Mouse (Mus musculus): ENCODE results near the gene Naa38.
"Not testable (repeated sequence)": the region's sequence is repeated elsewhere in the genome, so short reads cannot be mapped to it uniquely, and the experiment has no call there.

The Naa38 gene

GRCm38 (mm10) chr11:69395235-69395633 lies at the start of gene Naa38, which contains the start of gene Cyb5d1:
Gene Naa38 (plus strand): TSS chr11:69395487.
Gene Cyb5d1 (minus strand): TSS chr11:69395631.
- DNase-seq (ENCODE audit: low read depth, low spot score) = not testable (repeated sequence)

- no peak for DNase-seq (ENCODE audit: low read depth, low spot score)
Measured at GRCm38 (mm10) chr11:69346441-69346840, 48.8 kb upstream of the Naa38 start.

GRCm38 (mm10) chr11:69356544-69356943 lies 38.7 kb upstream of the Naa38 start:
- no peak for DNase-seq (ENCODE audit: low read depth, low spot score)

GRCm38 (mm10) chr11:69357690-69358089 lies 37.6 kb upstream of the Naa38 start:
- DNase-seq (ENCODE audit: low read depth, low spot score) = no peak

- no peak for DNase-seq (ENCODE audit: low read depth, low spot score)
Measured at GRCm38 (mm10) chr11:69362021-69362420, 33.3 kb upstream of the Naa38 start.

GRCm38 (mm10) chr11:69362479-69362878 lies 32.8 kb upstream of the Naa38 start:
- no peak for DNase-seq (ENCODE audit: low read depth, low spot score)

- DNase-seq (ENCODE audit: low read depth, low spot score) = no peak
Measured at GRCm38 (mm10) chr11:69364376-69364775, 30.9 kb upstream of the Naa38 start.

- DNase-seq (ENCODE audit: low read depth, low spot score) = no peak
Measured at GRCm38 (mm10) chr11:69364910-69365309, 30.4 kb upstream of the Naa38 start.

GRCm38 (mm10) chr11:69365722-69366121 lies 29.6 kb upstream of the Naa38 start:
- no peak for DNase-seq (ENCODE audit: low read depth, low spot score)

GRCm38 (mm10) chr11:69366157-69366854 lies 29.0 kb upstream of the Naa38 start:
- DNase-seq (ENCODE audit: low read depth, low spot score) = no peak

- no peak for DNase-seq (ENCODE audit: low read depth, low spot score)
Measured at GRCm38 (mm10) chr11:69366855-69367615, 28.3 kb upstream of the Naa38 start.

GRCm38 (mm10) chr11:69367616-69368355 lies 27.5 kb upstream of the Naa38 start:
- no peak for DNase-seq (ENCODE audit: low read depth, low spot score)

- DNase-seq (ENCODE audit: low read depth, low spot score) = no peak
Measured at GRCm38 (mm10) chr11:69368356-69369214, 26.7 kb upstream of the Naa38 start.

- DNase-seq (ENCODE audit: low read depth, low spot score) = no peak
Measured at GRCm38 (mm10) chr11:69369215-69369989, 25.9 kb upstream of the Naa38 start, which contains the start of gene Chd3. Gene Chd3 (minus strand): TSS chr11:69369406.

- DNase-seq (ENCODE audit: low read depth, low spot score) = no peak
Measured at GRCm38 (mm10) chr11:69369990-69370816, 25.1 kb upstream of the Naa38 start.

- DNase-seq (ENCODE audit: low read depth, low spot score) = no peak
Measured at GRCm38 (mm10) chr11:69370817-69371215, 24.5 kb upstream of the Naa38 start.

GRCm38 (mm10) chr11:69371601-69372000 lies 23.7 kb upstream of the Naa38 start:
- no peak for DNase-seq (ENCODE audit: low read depth, low spot score)

- no peak for DNase-seq (ENCODE audit: low read depth, low spot score)
Measured at GRCm38 (mm10) chr11:69372056-69372779, 23.1 kb upstream of the Naa38 start.

GRCm38 (mm10) chr11:69372780-69373170 lies 22.5 kb upstream of the Naa38 start:
- DNase-seq (ENCODE audit: low read depth, low spot score) = no peak
